Mouse (Mus musculus): ENCODE results near the gene Fbxo8.

- TF ChIP-seq CTCF (IDR thresholded peaks at IDR 0.05; ENCODE audit: low read depth, low read length), result no peak
- no peak for TF ChIP-seq GATA1 (IDR thresholded peaks at IDR 0.05; ENCODE audit: borderline replicate concordance, low read length)
- TF ChIP-seq POLR2AphosphoS5 (IDR thresholded peaks at IDR 0.05; ENCODE audit: insufficient replicate concordance, low read depth, low read length), result no peak
- no peak for TF ChIP-seq TAL1 (conservative IDR thresholded peaks at IDR 0.05; ENCODE audit: low read depth, low read length)
Measured at GRCm38 (mm10) chr8:56566856-56567255, 16.0 kb downstream of the Fbxo8 start.

Data from G1E (cell line).